Mouse (Mus musculus) adipocyte (in vitro differentiated cells): Measurements from ENCODE around the gene Abtb2.

Source experiments
- DNase-seq: peaks from one replicate; pipeline ENCODE4 v3.0.0-alpha.2; 2016; ENCODE audit warnings: low spot score

Abtb2 gene

DNA sequence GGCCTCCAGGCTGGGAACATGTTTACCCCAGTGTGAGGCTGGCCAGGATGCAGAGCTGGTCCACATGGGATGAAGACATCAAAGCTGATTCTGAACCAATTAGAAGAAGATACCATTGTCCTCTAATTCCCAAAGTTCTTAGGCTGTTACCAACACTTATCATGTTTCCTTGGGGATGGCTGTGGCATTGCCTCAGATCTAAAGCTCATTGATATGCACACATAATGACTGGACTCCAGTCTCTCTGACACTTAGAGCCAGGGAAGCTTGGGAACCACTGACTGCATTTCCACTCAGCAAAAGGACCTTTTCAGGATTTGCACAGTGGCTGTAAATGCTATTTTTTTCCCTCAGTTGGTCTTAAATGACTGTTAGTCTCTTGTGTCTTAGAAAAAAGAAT is 52.3 kb downstream of the Abtb2 start:
- DNase-seq, result no peak

GRCm38 (mm10) chr2:103622950-103623349 is 56.8 kb downstream of the Abtb2 start:
- DNase-seq, result no peak

GRCm38 (mm10) chr2:103625349-103625932 is 59.3 kb downstream of the Abtb2 start:
- DNase-seq, result no peak

- no peak for DNase-seq
Measured at GRCm38 (mm10) chr2:103627101-103627500, 61.0 kb downstream of the Abtb2 start.

- no peak for DNase-seq
Measured at GRCm38 (mm10) chr2:103629956-103630355, 63.8 kb downstream of the Abtb2 start.

- no peak for DNase-seq
Measured at GRCm38 (mm10) chr2:103631293-103631717, 65.2 kb downstream of the Abtb2 start.

- no peak for DNase-seq
Measured at GRCm38 (mm10) chr2:103632136-103632925, 66.2 kb downstream of the Abtb2 start.

DNA sequence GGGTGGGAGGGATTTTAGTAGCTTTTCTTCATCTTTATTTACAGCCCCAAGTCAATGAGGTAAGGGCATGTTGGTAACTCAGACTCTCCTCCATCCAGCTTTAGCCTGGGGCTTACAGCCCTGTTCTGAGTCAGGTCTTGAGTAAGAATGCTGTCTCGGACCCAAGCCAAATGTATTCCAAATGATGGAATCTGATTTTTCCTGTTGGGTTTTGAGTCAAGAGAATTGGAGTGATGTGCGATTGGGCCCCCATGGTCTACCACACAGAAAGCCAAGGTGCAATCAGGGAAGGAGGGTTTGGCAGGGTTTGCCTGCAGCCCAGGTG is 66.8 kb downstream of the Abtb2 start:
- DNase-seq, result no peak

DNA sequence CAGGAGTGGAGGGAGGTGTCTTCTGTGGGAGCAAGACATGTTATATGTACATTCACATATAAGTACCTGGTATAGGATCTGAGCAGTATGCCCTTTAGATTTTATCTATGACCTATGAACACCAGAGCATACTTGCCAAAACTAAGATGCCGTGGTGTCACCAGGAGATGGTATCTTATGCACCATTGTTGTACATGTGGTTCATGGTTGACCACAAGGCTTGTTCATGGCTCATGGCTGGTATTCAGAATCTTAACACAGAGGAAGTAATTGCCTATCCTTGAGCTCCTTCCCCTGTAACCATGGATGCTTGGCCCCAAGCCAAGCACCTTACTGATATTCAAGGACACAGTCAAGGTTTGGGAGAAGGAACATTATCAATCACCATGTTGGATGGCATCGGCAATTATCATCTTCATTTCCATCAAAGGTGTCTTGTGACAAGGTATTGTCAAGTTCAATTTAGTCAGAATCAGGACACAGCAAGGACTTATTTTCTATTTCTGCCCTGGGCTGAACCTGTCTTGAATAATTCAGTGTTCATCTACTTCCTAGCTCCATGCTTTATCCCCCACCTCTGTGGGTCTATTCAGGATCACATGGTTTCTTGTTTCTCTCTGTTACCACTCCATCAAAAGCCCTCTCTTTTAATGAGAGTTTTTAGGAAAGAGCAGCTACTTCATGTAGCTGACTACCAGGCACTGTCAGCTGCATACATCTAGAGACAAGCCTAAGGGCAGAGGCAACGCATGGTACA is 69.8 kb downstream of the Abtb2 start:
- DNase-seq, result no peak

- no peak for DNase-seq
Measured at GRCm38 (mm10) chr2:103637385-103637784, 71.3 kb downstream of the Abtb2 start.

- no peak for DNase-seq
Measured at GRCm38 (mm10) chr2:103637943-103638342, 71.8 kb downstream of the Abtb2 start.

- no peak for DNase-seq
Measured at GRCm38 (mm10) chr2:103639701-103640100, 73.6 kb downstream of the Abtb2 start.

DNA sequence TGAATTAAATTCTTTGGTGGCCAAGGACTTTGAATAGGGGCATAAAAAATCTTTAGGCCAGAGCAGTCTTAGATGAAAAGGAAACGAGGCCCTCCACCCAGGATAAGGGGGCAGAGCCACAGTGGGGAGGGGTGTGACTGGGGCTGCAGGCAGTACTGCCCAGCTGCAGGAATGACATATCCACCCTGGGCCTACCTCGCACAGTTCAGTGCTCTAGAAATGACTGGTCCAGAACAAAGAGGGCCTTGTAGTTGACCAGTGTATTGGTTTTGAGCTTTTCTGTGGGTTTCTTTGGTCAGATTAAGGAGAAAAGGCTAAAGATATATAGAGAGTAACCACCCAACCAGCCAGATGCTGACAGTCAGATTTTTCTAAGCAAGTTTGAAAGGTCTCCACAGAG is 74.8 kb downstream of the Abtb2 start:
- DNase-seq, result no peak

DNA sequence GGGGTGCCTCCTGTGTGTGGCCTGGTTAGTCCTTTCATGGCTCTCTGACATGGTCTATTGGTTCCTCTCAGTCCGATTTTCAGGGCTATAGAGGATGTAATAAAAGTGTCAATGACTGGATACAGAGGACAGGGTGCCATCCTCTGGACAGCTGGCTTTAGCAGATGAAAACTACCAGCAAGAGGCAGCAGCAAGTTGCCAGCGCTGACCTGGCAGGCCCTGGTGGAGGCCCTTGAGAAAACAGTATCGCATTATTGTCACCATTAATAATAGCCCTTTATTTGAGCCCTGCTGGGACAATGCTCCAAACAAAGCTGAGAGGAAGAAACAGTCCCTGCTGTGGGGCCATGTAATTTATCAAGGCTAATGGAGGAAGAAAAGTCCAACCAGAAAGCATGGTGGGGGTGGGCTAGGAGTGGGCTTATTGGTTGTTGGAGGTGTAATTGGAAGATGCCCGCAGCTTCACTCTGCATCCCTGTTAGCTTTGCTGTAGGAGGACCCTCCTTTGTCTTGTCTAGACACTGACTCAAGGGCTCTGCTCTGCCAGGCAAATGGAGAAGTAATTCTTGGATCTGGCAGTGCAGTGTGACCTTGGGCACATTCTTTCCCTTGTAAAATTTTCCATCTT is 77.6 kb downstream of the Abtb2 start:
- DNase-seq, result no peak

- DNase-seq, result no peak
Measured at GRCm38 (mm10) chr2:103644418-103644817, 78.3 kb downstream of the Abtb2 start.

DNA sequence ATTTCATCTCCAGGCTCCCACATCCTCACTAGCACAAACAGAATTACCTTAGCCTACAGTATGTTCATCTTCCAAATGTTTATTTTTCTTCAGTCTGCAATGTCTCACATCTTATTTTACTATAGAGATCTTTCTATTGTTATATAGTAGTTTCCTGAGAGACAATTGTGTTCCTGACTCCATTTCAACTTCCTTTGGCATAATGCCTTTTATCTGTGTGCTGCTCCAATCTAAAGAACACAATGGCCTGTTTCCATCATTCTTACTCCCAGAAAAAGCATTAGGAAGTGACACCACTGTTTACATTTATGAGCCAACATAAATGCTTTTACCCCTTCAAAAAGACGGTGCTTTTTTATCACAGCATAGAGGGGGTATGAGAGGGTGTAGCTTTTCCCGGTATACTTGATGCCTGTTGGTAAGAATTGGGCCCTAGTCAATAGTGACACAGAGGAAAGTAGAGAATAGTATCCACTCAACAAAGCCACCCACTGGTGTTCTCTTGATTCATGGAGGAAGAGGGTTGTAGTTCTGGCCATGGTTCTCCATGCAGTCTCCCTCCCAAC is 84.3 kb downstream of the Abtb2 start:
- DNase-seq, result no peak

GRCm38 (mm10) chr2:103652121-103652520 is 86.0 kb downstream of the Abtb2 start:
- no peak for DNase-seq

DNA sequence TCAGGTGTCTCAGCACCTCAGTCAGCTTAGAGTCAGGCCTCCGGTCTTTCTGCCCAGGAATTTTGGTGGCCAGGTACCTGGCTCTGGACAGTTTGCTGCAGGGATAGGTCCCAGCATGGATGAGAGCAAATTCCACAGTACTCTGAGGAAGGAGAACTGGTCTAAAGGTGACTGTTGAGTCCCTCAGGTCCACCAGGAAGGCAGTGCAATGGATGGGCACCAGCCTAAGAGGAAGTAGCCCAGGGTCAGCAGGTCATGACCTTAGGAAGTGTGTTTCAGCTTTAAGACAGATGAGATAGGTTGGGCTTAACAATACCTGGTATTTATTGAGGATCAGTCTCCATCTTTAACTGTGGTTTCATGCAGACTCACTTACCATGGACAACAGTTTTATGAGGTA is 88.9 kb downstream of the Abtb2 start:
- DNase-seq, result no peak

DNA sequence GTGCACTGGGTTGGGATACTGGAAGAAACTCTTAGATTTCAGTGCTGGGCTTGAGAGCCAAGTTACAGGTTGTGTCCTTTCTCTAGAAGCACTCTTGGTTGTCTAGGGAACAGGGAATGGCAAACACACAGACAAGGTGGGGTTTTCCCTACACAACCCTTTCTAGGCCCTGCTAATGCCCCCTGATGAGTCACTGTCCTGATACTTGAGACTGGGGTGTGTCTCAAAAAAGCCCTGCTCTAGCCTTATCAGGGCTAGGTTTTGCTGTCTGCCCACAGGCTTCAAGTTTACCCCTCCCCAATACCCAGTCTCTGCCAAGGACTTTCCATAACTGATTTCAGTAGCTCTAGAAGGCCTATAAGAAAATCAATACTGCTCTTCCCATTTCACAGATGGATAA is 89.9 kb downstream of the Abtb2 start:
- no peak for DNase-seq

DNA sequence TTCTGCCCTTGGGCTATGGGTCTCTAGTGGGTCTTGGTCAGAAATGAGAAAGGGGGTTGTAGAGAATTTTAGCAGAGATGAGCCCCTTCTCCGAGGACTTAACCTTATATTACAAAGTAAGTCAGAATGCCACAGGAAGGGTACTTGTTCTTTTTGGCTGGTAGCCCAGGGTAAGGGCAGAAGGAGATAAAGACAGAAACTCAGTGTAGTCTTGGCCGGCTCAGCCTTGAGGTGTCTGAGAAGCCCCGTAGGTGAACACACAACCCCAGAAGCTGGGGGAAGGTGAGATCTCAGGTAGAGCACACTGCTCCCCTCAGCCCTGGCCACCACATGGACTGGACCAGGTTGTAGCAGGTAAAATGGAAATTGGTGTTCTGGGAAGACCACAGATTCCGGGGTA is 93.1 kb downstream of the Abtb2 start:
- no peak for DNase-seq

- DNase-seq, result no peak
Measured at GRCm38 (mm10) chr2:103659648-103660556, 93.8 kb downstream of the Abtb2 start.
